Mouse (Mus musculus): ENCODE measurements around the gene 7420426K07Rik. TPM values are rescaled to one million over a fixed set of nuclear protein-coding genes. Genes with fewer than 3 reads are reported as not detected.

7420426K07Rik gene
- polyA plus RNA-seq, 1 experiment from 2014 or later, result not detected

- 3% methylated on average over 40 of the region's 40 CpGs for WGBS (ENCODE audit: insufficient replicate concordance)
- no peak overlapping the region for H3K9ac ChIP-seq
- no peak for ATAC-seq
- H3K4me1 ChIP-seq, result peaks cover 24% of the 10 kb centered on the region
- no peak overlapping the region for H3K27ac ChIP-seq
- H3K36me3 ChIP-seq, result no peaks in the 10 kb centered on the region
- H3K4me3 ChIP-seq, result no peak overlapping the region
- no peaks in the 10 kb centered on the region for H3K9me3 ChIP-seq (replicated peaks)
- H3K27me3 ChIP-seq (replicated peaks), result peaks cover 89% of the 10 kb centered on the region
- no peak overlapping the region for H3K4me2 ChIP-seq
Observed at GRCm38 (mm10) chr9:98952171-98953050, 49.5 kb downstream of the 7420426K07Rik start.

GRCm38 (mm10) chr9:98953291-98953690, 50.4 kb downstream of the 7420426K07Rik start:
- Histone ChIP-seq H3K9me3 (replicated peaks) (no peaks in the 10 kb centered on the region), H3K27ac (no peak overlapping the region), H3K4me2 (no peak overlapping the region), H3K36me3 (no peaks in the 10 kb centered on the region), H3K9ac (no peak overlapping the region), H3K4me3 (no peak overlapping the region), H3K4me1 (peaks cover 24% of the 10 kb centered on the region), H3K27me3 (replicated peaks) (peaks cover 96% of the 10 kb centered on the region)
- no peak for ATAC-seq
- 6% methylated on average over 4 of the region's 4 CpGs for WGBS (ENCODE audit: insufficient replicate concordance)

GRCm38 (mm10) chr9:98953830-98954229, 50.9 kb downstream of the 7420426K07Rik start:
- H3K4me1 ChIP-seq, result peaks cover 24% of the 10 kb centered on the region
- no peak overlapping the region for H3K4me2 ChIP-seq
- no peak for ATAC-seq
- no peak overlapping the region for H3K4me3 ChIP-seq
- WGBS (ENCODE audit: insufficient replicate concordance), result 4% methylated on average over 9 of the region's 9 CpGs
- H3K9ac ChIP-seq, result no peak overlapping the region
- no peak overlapping the region for H3K27ac ChIP-seq
- H3K36me3 ChIP-seq, result no peaks in the 10 kb centered on the region
- no peaks in the 10 kb centered on the region for H3K9me3 ChIP-seq (replicated peaks)
- peaks cover 97% of the 10 kb centered on the region for H3K27me3 ChIP-seq (replicated peaks)

Other genes starting within 250 kb of the 7420426K07Rik start
- gene Prr23a1, start 60.6 kb upstream of the 7420426K07Rik start, polyA plus RNA-seq (2016; fragmentation: Nextera tagmentation; extraction: Ambion mirVana), result not detected in 2 replicates
- gene Prr23a2, start 46.6 kb upstream of the 7420426K07Rik start, polyA plus RNA-seq (2016; fragmentation: Nextera tagmentation; extraction: Ambion mirVana), result not detected in 2 replicates
- gene Prr23a3, start 38.4 kb upstream of the 7420426K07Rik start, polyA plus RNA-seq (2016; fragmentation: Nextera tagmentation; extraction: Ambion mirVana), result not detected in 2 replicates
- not detected in 2 replicates for gene Foxl2, start 52.2 kb downstream of the 7420426K07Rik start, polyA plus RNA-seq (2016; fragmentation: Nextera tagmentation; extraction: Ambion mirVana)
- gene Faim, start 83.3 kb downstream of the 7420426K07Rik start, polyA plus RNA-seq (2016; fragmentation: Nextera tagmentation; extraction: Ambion mirVana), result 22.9 and 24.2 TPM in 2 replicates
- not detected in 2 replicates for gene Gm1123, start 132.6 kb downstream of the 7420426K07Rik start, polyA plus RNA-seq (2016; fragmentation: Nextera tagmentation; extraction: Ambion mirVana)
- gene Pik3cb, start 237.5 kb downstream of the 7420426K07Rik start, polyA plus RNA-seq (2016; fragmentation: Nextera tagmentation; extraction: Ambion mirVana), result 4.8 and 5.1 TPM in 2 replicates

Data from liver, embryonic 12.5 days (tissue).